8 mouse cellular contexts compared by ENCODE assay signal in the genomic region with DNA sequence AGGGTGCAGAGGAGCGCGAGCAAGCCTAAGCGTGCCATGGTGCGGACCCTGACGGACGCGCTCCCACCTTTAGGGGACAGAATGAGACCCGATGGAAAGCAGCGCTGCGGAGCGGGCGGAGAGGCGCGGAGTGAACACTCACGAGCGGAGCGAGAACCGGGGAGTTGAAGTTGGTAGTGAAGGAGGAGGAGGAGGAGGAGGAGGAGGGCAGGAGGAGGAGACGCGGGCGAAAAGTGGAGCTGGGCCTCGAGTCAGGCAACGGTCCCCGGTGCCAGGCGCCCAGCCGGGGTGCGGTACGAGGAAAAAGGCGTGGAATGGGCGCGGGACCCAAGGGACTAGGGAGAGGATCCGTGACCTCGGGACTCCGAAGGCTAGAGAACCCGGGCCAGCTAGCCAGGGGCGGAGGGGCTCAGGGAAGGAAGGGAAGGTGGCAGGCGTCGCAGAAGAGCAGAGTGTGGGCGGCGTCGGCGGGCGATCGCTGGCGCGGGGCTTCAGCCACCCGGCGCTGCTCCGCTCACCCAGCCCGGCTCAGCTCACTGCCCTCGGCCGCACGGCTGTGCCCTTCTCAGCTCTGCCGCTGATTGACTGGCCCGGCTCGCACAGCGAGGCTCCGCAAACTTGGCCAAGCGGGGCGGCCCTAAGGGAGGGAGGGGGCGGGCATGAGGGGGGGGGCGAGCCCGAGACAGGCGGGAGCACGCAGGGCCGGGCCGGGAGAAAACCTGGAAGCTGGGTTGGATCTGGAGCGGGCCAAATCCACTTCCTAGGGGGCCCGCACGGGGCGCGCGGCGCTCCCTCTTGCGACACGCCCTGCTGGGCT. TPM values are rescaled to one million over a fixed set of nuclear protein-coding genes. Genes with fewer than 3 reads are reported as not detected.
DNase-seq lines count a peak whose midpoint lies in the region; ATAC-seq and TF ChIP-seq lines count a peak whose summit lies in the region.

Gene Gpc4 (minus strand): TSS at position 515 of the 817 bp plus-strand sequence.

- intact Hi-C loops in left cerebral cortex, adult 2 months (cut with DNase I): loop anchor here (5.0 kb wide), 2 partner anchors 93 to 202 kb away; no protein-coding TSS in a partner anchor
- intact Hi-C loops in heart, adult 2 months (cut with DNase I): loop anchor here (2.0 to 10.0 kb wide), 4 partner anchors 28 to 210 kb away; no protein-coding TSS in a partner anchor

- TF ChIP-seq CTCF in left cerebral cortex, adult 2 months (IDR thresholded peaks at IDR 0.05): peak; percentile 38
- peak; percentile 64 for TF ChIP-seq CTCF in heart, adult 2 months (IDR thresholded peaks at IDR 0.05)

- H3K27ac ChIP-seq in left cerebral cortex, adult 2 months: peak within 1 kb of the TSS; percentile 57; the same call in 1 of the 2 replicates
- peak within 1 kb of the TSS; percentile 63; the same call in 1 of the 2 replicates for H3K27ac ChIP-seq in embryonic facial prominence, embryonic 12.5 days
- peak within 1 kb of the TSS; percentile 75 for H3K27ac ChIP-seq in heart, adult 2 months
- H3K27ac ChIP-seq in limb, embryonic 13.5 days: peak within 1 kb of the TSS; percentile 61; the same call in 1 of the 2 replicates
- H3K27ac ChIP-seq in midbrain, embryonic 13.5 days: no peak within 1 kb of the TSS
- H3K27ac ChIP-seq in stomach, embryonic 14.5 days (ENCODE audit: low read length): peak within 1 kb of the TSS; percentile 33; the same call in 1 of the 2 replicates

- WGBS in embryonic facial prominence, embryonic 12.5 days: 19% methylated on average over 68 of the region's 76 CpGs
- WGBS in heart, adult 2 months: 15% methylated on average over 69 of the region's 76 CpGs
- WGBS in limb, embryonic 13.5 days: 16% methylated on average over 61 of the region's 76 CpGs
- WGBS in midbrain, embryonic 13.5 days: 20% methylated on average over 68 of the region's 76 CpGs
- WGBS in stomach, embryonic 14.5 days: 15% methylated on average over 59 of the region's 76 CpGs

- no peaks in the 10 kb centered on the region for H3K36me3 ChIP-seq in embryonic facial prominence, embryonic 12.5 days
- no peaks in the 10 kb centered on the region for H3K36me3 ChIP-seq in heart, adult 2 months (ENCODE audit: control insufficient read depth, insufficient read depth, low read length)
- H3K36me3 ChIP-seq in limb, embryonic 13.5 days: no peaks in the 10 kb centered on the region
- no peaks in the 10 kb centered on the region for H3K36me3 ChIP-seq in midbrain, embryonic 13.5 days
- H3K36me3 ChIP-seq in stomach, embryonic 14.5 days (ENCODE audit: control insufficient read depth, insufficient read depth, low read length): no peaks in the 10 kb centered on the region

- no peak for TF ChIP-seq EP300 in heart, adult 2 months (IDR thresholded peaks at IDR 0.05; ENCODE audit: insufficient read depth, low read depth, low read length)

- TF ChIP-seq POLR2A in heart, adult 2 months (IDR thresholded peaks at IDR 0.05; ENCODE audit: insufficient read depth, low read depth, low read length): peak; percentile 79

- peak within 1 kb of the TSS; percentile 71 for H3K9ac ChIP-seq in embryonic facial prominence, embryonic 12.5 days
- peak within 1 kb of the TSS; percentile 97 for H3K9ac ChIP-seq in heart, adult 2 months (ENCODE audit: low read depth, low read length)
- peak within 1 kb of the TSS; percentile 82 for H3K9ac ChIP-seq in limb, embryonic 13.5 days
- peak within 1 kb of the TSS; percentile 61 for H3K9ac ChIP-seq in midbrain, embryonic 13.5 days (replicated peaks)
- H3K9ac ChIP-seq in stomach, embryonic 14.5 days (replicated peaks; ENCODE audit: low read depth, low read length): peak within 1 kb of the TSS; percentile 55

- ATAC-seq in embryonic facial prominence, embryonic 12.5 days (ENCODE audit: insufficient number of reproducible peaks, insufficient read depth, low FRiP score, low TSS enrichment): peak; percentile 91
- peak; percentile 90 for ATAC-seq in limb, embryonic 13.5 days (ENCODE audit: low FRiP score, low read depth)
- peak; percentile 93 for ATAC-seq in midbrain, embryonic 13.5 days
- ATAC-seq in stomach, embryonic 14.5 days (ENCODE audit: insufficient number of reproducible peaks, insufficient read depth, low FRiP score, low read depth): peak; percentile 89

- peak within 1 kb of the TSS; percentile 56 for H3K4me3 ChIP-seq in left cerebral cortex, adult 2 months
- peak within 1 kb of the TSS; percentile 54 for H3K4me3 ChIP-seq in embryonic facial prominence, embryonic 12.5 days
- peak within 1 kb of the TSS; percentile 49 for H3K4me3 ChIP-seq in heart, adult 2 months
- H3K4me3 ChIP-seq in limb, embryonic 13.5 days: peak within 1 kb of the TSS; percentile 61
- H3K4me3 ChIP-seq in midbrain, embryonic 13.5 days (replicated peaks): peak within 1 kb of the TSS; percentile 50
- peak within 1 kb of the TSS; percentile 51 for H3K4me3 ChIP-seq in stomach, embryonic 14.5 days (ENCODE audit: low read depth, low read length)

- no peaks in the 10 kb centered on the region for H3K79me2 ChIP-seq in heart, adult 2 months (replicated peaks; ENCODE audit: control insufficient read depth, insufficient read depth, low read length)

- H3K27me3 ChIP-seq in embryonic facial prominence, embryonic 12.5 days: peaks cover 12% of the 10 kb centered on the region; the same call in 1 of the 2 replicates
- no peaks in the 10 kb centered on the region for H3K27me3 ChIP-seq in heart, adult 2 months (ENCODE audit: control insufficient read depth, insufficient read depth, low read length)
- peaks cover 29% of the 10 kb centered on the region; the same call in 1 of the 2 replicates for H3K27me3 ChIP-seq in limb, embryonic 13.5 days
- peaks cover 14% of the 10 kb centered on the region; the same call in 1 of the 2 replicates for H3K27me3 ChIP-seq in midbrain, embryonic 13.5 days
- no peaks in the 10 kb centered on the region for H3K27me3 ChIP-seq in stomach, embryonic 14.5 days (ENCODE audit: control insufficient read depth, insufficient read depth, low read length)

- H3K9me3 ChIP-seq in embryonic facial prominence, embryonic 12.5 days: no peaks in the 10 kb centered on the region
- no peaks in the 10 kb centered on the region for H3K9me3 ChIP-seq in limb, embryonic 13.5 days
- no peaks in the 10 kb centered on the region for H3K9me3 ChIP-seq in midbrain, embryonic 13.5 days
- no peaks in the 10 kb centered on the region for H3K9me3 ChIP-seq in stomach, embryonic 14.5 days (ENCODE audit: control insufficient read depth, low read depth, low read length)

- H3K4me2 ChIP-seq in embryonic facial prominence, embryonic 12.5 days (replicated peaks): peak within 1 kb of the TSS; percentile 57
- peak within 1 kb of the TSS; percentile 65 for H3K4me2 ChIP-seq in limb, embryonic 13.5 days (replicated peaks)
- H3K4me2 ChIP-seq in midbrain, embryonic 13.5 days (replicated peaks): peak within 1 kb of the TSS; percentile 69
- H3K4me2 ChIP-seq in stomach, embryonic 14.5 days (replicated peaks; ENCODE audit: low read depth, low read length): peak within 1 kb of the TSS; percentile 53

- no peaks in the 10 kb centered on the region for H3K4me1 ChIP-seq in embryonic facial prominence, embryonic 12.5 days
- no peaks in the 10 kb centered on the region for H3K4me1 ChIP-seq in heart, adult 2 months (ENCODE audit: control insufficient read depth, insufficient read depth, low read length)
- H3K4me1 ChIP-seq in limb, embryonic 13.5 days: peaks cover 16% of the 10 kb centered on the region
- peaks cover 7% of the 10 kb centered on the region; the same call in 1 of the 2 replicates for H3K4me1 ChIP-seq in midbrain, embryonic 13.5 days (replicated peaks)
- H3K4me1 ChIP-seq in stomach, embryonic 14.5 days (ENCODE audit: control insufficient read depth, insufficient read depth, low read length): no peaks in the 10 kb centered on the region

- peak; percentile 60 to 65 for DNase-seq in left cerebral cortex, adult 2 months (ENCODE audit: extremely low spot score in 1 of 2, low spot score in 2 of 2)
- no peak for DNase-seq in left cerebral cortex, adult 11 months (ENCODE audit: low spot score)
- peak; percentile 85 for DNase-seq in heart, adult 2 months
- peak; percentile 77 for DNase-seq in kidney, adult 18-20 months

RNA-seq across cellular contexts. Expression of gene Gpc4, which starts in this region (rescaled TPM):
- 10 to 100 TPM; 22.0 to 25.1 TPM for total RNA-seq in left cerebral cortex, adult 2 months (2021)
- polyA plus RNA-seq in embryonic facial prominence, embryonic 12.5 days (2016; fragmentation: Nextera tagmentation; extraction: Ambion mirVana): 41.9 and 44.4 TPM in 2 replicates
- total RNA-seq in heart, adult 2 months (2021): 10 to 100 TPM; 33.6 to 34.4 TPM
- 21.8 and 27.1 TPM in 2 replicates for polyA plus RNA-seq in heart, adult 2 months (2012; rRNA removed)
- polyA plus RNA-seq in limb, embryonic 13.5 days (2015; fragmentation: Nextera tagmentation; extraction: Ambion mirVana): 82.0 and 85.9 TPM in 2 replicates
- 11.2 and 13.3 TPM in 2 replicates for polyA plus RNA-seq in midbrain, embryonic 13.5 days (2015; fragmentation: Nextera tagmentation; extraction: Ambion mirVana)
- 32.4 and 32.8 TPM in 2 replicates for polyA plus RNA-seq in stomach, embryonic 14.5 days (2014; fragmentation: Nextera tagmentation; extraction: Ambion mirVana)
